Mouse (Mus musculus) urinary bladder, postnatal 4 days (tissue): ENCODE results near the gene Msh4.

Experiments used
- DNase-seq, 2 experiments: peaks; one replicate each; pipeline ENCODE4 v3.0.0; 2021 to 2022; ENCODE audit warnings: low spot score in 2 of 2

Msh4 gene

DNA sequence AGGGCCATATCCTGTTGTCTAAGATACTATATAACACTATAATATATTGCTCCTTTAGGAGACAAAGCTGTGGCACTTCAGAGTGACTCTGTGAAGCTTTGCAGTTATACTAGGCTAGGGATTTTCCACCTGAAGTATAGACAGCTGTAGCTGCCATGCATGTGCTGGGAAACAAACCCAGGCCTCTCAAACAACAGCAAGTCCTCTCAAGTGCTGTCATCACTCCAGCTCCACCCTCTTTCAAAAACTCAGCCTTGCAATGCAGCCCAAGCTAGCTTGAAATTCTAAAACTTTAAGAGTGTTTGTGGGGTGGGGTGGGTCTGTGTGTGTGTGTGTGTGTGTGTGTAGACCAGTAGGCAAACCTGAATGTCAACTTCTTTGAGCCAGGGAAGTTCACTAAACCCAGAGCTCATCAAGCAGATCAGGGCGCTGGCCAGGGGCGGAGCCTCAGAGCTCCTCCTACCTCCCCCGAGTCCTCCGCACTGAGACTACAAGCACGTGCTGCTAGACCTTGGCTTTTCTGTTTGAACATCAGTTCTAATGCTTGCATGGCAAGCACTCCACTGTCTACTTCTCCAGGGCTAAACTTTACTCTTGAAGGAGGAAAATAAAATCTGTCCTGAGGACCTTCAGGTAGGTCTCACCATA, 56.4 kb downstream of the Msh4 start:
- no peak for DNase-seq

DNA sequence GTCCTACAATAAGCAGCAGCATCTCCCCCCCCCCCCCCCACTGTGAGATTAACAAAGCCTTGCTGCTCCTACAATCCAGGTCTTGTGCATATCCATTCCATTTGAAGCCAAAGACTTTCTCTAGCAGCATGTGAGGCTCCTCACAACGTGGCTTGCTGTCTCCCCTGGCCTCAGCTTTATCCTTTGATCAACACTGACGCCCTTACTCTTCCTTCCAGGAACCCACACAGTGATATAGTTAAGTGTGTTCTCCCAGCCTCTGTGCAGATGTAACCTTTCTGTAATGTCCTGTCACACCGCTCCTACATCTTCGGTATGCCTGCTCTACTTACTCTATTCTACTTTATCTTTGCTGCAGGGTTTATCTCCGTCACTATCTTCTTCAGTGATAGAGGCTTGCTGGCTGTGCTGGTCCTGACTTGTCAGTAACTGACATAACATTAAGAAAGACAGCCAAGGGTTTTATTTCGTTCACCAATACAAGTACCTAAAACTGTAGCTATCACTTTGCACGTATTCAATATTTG, 58.7 kb downstream of the Msh4 start:
- DNase-seq = no peak

DNA sequence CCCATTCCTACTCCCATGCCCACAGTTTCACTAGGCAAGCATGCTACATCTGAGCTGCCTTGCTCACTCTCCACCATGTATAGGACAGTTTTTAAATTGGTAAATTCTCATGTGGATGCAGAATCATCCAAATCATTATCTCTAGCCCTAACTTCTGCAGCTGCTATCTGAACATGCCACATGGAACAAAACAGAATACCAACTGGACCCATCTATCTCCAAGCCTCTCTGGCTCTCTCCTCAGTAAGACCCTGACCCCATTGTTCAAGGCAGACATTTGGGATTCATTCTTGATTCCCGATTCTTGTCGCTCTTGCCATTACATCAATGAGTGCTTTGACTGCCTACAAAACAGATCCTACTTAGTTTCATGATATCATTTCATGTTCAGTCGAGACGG, 59.8 kb downstream of the Msh4 start:
- DNase-seq = no peak

DNA sequence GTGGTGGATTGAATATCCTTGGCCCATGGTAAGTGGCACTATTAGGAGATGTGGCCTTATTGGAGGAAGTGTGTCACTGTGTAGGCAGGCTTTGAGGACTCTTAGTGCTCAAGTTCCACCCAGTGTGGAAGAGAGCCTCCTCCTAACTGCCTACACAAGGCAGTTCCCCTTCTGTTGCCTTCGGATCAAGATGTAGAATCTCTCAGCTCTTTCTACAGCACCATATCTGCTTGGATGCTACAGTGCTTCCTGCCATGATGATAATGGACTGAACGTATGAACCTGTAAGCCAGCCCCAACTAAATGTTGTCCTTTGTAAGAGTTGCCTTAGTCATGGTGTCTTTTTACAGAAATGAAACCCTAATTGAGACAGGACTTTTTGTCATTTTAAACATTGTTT, 60.4 kb downstream of the Msh4 start:
- no peak for DNase-seq

DNA sequence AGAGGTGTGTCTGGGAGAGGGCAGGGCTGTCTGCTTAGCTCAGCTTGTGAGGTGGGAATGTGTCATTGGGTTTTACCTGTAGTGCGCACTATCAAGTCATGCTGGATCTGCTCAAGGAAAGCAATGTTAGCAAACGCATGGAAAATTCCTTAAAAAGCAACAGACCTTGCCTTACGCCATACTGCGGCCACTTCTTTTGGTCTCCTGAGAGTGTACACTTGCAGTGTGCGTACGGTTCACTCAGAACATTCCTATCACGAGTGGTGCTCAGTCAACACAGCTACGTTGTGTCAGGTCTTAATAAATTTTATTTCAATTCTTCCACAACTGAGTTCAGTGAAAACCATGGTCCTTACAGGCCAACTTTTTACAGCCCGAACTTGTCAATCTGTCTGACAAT, 61.2 kb downstream of the Msh4 start:
- DNase-seq = no peak

DNA sequence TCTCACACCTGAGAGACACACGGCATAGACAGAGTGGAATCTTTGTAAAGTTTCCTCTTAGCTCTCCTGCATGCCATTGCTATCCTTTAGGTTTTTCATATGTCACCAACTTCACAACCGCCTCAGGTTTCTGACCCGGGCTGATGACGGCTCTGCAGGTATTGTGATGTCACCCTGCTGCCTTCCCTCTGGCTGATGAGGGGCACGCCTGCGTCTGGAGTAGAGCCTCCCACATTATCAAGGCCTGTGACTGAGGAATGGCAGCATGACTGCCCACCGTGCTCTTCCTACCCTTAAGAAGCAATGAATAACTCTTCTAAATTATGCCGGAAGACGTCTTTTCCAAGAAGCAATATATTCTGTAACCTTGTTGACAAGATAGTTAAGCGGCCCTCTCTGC, 61.9 kb downstream of the Msh4 start, which contains the start of gene Asb17:
TSS of gene Asb17 (plus strand) at position 180 of the 400 bp plus-strand sequence.
- DNase-seq = no peak

DNA sequence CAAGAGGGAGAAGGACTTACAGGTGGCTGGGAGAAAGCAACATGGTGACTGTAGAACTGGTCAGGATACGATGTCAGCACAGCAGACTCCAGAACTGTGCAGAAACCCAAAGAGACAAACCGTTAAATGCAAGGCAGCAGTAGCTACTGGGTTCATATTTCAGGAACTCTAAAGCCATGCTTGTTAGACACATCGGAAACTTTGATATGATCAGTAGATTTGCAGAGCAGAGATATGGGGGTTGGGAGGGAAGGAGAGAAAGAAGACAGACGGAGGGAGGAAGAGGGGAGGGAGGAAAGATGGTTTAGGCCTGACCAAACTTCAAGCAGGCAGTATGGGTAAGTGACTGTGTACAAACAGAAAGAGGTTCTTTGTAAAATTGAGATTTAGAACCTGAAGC, 68.3 kb downstream of the Msh4 start:
- DNase-seq = no peak

DNA sequence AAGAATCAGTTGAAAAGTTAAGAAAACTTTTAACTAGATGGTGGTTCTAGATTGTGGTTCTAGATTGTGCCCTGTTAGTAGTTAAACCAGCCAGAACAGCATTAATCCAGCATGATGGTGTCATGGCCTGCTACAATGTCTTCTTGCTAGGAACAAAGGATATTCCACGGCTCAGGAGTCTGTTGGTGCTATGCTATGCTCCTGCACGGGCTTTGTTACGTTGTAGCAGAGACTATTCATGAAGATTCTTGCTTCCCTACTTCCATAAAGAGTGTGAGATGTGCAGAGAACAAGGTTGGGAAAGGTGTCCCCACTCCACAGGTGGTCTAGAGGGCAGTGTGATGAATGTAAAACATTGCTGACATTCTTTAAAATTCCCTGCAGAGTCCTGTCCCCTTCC, 69.6 kb downstream of the Msh4 start:
- DNase-seq = no peak

DNA sequence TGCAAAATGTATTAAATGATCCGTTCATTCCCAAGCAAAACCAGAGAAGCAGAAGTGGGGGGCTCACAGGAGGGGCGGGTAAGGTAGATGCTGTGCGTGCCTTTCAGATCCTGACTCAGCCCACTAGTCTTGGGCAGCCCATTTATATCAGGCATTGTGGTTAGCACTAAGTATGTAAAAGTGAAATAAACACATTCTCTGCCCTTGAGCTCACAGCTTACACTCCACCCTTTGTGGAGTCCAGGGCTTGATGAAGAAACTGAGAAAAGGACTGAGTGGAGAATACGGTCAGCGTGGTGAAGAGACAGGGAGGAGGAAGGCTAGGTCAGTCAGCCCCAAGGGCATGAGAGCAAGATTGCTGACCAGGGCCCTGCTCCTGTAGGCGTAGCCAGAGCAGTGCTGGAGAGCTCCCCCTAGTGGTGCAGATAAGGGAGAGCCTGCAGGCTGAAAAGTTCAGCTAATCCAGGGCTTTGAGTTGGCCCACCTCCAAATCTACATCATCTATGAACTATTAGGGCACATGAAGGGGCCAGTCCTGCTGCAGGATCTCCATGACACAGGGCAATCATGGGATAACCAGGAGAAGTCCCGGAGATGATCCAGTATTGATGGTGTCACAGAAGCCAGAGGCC, 70.4 kb downstream of the Msh4 start:
- peak; percentile 36 to 75 for DNase-seq

DNA sequence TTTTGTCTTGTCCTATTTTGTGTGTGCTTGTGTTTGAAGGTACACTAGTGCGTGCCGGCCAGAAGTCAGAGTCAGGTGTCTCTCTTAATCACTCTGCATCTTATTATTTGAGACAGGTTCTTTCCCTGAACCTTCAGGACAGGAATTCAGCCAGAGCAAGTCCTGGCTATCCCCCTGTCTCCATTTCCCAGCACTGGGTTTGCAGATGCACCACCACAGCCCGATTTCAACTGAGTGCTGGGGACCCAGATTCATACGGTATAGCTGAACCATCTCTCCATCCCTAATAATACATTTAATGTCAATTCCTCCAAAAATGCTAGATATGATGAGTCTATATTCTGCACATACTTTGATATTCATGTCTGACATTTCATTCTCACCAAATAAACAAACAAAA, 71.9 kb downstream of the Msh4 start:
- DNase-seq = peak in 1 of 2 experiments; percentile 46

DNA sequence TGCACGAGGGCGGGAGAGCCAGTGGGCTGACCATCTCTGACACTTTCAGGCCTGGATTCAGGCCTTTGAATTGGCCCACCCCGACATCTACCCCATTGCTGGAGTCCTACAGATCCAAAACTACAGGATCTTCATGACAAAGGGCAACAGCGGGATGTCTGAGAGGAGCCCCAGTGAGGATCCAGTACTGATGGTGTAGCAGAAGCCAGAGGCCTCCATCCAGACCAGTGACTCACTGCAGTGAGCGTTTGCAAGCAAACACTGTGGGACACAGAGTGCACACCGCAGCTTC, 73.3 kb downstream of the Msh4 start:
- DNase-seq = peak in 1 of 2 experiments; percentile 52

DNA sequence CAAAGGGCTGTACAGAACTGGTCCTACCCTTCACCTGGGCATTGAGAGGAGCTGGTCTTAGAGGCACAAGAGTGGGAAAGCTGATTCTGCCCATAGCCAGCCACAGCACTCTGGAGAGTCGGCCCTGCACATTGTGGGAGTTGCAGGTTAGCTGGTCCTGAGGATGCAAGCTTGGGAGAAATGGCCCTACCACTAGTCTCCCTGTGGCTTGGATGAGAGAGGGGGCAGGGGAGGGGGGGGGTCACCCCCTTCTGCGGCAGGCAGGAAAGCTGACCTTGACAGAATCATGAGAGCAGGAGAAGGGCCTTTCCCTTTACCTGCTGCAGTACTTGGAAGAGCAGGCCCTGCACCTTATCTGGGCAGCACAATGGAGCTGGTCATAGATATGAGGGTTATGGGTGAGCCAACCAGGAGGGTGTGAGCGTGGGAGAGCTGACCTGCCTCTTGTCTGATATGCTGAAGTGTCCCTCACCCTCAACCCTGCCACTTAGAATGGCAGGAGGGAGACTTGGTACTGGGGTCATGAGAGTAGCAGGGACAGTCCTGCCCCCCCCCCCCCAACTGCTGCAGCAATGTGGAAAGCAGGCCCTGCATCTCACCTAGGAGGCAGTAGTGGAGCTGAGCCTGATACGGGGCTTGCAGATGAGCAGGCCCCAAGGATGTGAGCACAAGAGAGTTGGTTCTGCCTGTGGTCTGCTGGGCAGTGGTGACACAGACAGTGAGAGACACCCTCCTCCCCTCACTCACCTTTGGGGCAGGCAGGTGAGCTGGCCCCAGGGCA, 73.9 kb downstream of the Msh4 start:
- DNase-seq = peak in 1 of 2 experiments; percentile 51

DNA sequence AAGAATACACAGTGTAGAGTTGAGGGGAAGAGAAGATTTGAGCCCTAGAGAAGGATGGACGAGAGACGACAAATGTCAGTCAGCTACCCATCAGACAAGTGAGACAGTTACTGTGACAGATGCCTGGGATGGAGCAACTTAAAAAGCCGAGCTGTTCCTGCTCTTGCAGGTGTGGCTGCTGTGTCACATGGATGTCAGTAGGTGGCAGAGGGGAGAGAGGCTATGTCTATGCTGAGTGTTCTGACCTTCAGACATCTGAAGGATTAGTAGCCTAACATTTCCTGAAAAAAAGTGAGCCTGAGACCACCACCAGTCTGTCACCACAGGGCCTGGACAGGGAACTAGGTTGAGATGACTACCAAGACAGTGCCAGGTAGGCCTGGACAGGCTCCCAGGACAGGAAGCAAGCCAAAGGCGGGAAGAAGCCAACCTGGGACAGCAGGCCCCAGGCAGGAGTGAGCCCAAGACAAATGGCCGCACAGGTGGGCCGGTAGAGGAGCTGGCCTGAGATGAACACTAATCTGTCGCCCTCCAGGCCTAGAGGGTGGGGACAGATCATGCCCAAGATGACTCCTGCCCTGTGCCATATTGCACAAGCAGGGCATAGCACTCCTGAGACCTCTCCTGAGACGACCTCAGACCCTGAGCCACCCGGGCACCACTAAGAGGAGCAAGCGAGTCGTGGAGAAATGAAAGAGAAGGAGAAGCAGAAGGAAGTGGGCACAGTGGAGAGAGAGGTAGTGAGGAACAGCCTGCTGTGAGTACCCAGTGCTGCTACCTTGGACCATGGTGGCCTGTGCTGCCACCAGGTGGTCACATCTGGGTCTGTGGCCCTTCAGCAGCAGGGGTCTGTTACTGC, 74.7 kb downstream of the Msh4 start:
- DNase-seq = no peak

DNA sequence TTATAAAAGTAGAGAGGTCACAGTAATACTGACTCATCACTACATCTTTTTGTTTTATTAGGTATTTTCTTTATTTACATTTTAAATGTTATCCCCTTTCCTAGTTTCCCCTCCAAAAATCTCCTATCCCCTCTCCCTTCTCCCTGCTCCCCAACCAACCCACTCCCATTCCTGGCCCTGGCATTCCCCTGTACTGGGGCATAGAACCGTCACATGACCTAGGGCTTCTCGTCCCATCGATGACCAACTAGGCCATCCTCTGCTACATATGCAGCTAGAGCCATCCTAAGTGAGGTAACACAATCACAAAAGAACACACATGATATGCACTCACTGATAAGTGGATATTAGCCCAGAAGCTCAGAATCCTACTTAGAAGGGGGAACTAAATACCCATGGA, 76.2 kb downstream of the Msh4 start:
- peak in 1 of 2 experiments; percentile 54 for DNase-seq

DNA sequence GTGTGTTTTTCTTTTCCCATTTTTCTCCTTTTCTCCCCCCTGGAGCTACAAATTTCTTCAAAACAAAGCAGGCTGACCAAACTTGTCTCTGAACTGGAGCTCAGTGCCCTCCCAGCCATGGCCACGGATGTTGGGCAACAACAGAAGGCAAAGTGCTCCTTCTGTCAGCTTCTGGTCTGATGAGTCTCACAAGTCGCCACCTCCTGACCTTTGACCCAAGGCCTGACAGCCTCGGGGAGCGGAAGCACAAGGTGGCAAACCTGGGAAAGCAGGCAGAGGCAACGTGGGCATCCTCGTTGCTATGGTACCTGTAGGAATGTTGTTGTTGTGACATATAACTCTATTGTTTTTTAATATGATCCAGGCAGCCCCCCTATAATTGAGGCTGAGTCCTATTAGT, 79.3 kb downstream of the Msh4 start:
- DNase-seq = no peak

DNA sequence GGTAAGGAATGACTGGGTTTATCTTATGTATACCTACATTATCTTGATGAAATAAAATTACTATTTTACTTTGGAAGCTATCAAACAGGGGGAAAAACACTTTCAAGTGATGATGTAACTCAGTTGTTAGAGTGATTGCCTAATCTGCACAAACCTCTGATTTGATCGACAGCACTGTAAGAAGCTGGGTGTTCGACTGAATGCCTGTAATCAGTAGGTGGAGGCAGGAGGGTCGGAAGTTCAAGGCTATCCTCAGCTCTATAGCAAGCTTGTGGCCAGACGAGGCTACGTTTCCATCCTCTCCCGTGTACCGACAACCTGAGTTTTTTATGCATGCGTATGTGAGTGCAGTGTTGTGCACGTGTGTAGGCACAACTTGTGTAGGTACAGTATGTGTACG, 80.7 kb downstream of the Msh4 start:
- no peak for DNase-seq

DNA sequence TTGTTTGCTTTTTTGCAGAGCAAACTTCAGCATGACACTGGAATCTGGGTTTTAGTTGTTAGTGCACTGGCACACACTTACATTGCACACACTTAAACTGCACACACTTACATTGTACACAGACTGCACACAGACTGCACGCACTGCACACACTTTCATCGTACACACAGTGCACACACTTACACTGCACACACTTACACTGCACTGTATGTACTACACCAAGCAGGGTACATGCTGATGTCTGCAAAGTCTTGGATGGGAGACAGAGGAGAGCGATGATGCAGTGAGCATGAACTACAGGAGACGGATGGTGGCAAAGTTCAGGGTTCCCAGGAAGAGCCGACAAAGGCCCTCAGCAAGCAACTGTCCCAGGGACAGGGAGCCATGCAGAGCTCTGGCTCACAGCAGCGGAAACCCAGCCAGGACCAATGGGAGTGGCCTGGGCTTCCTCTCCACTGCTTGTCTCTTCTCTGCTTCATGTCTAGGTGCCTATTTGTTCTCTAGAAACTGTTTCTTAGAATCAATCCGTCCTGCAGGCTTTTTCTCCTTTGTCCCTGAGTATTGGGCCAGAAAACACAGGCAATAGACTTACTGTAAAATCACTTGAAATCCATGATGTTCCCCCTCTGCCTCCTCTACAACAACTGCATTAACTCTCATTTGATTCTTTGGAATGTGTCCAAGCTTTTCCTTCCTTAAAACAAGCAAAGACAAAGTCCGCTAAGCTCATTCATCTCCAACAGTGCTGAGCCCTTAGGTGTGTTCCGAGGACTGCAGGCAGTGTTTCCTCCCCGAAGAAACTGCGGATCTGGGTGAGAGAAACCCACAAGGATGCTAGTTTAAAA, 82.0 kb downstream of the Msh4 start:
- DNase-seq = no peak

DNA sequence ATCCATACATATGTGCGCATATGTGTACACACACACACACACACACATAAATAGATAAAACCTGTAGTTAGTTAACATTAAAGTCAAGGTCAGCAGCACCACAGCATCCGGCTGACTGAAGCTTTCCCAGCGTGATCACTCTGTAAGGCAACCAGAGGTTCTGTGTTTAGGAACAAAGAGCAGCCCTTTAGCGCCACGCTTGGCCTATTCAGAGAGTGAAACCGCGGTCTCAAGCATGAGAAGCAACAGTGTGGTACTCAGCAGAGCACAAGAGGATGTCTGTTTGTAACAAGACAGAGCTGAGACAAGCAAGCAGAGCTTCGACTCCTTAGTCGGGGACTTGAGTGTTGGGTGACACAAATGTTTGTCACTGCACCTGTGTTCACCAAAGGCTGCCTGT, 86.5 kb downstream of the Msh4 start:
- no peak for DNase-seq

DNA sequence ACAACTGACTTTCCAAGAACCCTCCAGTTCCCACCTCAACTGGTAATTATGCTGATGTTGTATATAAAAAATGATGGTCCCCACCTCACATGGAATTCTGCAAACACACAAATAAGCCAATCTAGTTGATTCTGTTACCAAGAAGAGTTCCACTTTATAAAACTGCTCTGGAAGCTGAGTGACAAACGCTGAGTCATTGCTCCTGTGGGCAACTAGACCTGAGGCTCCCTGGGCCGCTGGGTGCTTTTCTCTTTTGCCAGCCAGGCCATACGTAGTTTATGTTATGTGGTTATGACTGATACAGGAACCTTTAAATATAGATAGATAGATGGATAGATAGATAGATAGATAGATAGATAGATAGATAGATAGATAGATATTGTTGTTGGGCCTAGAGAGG, 87.2 kb downstream of the Msh4 start:
- DNase-seq = no peak

DNA sequence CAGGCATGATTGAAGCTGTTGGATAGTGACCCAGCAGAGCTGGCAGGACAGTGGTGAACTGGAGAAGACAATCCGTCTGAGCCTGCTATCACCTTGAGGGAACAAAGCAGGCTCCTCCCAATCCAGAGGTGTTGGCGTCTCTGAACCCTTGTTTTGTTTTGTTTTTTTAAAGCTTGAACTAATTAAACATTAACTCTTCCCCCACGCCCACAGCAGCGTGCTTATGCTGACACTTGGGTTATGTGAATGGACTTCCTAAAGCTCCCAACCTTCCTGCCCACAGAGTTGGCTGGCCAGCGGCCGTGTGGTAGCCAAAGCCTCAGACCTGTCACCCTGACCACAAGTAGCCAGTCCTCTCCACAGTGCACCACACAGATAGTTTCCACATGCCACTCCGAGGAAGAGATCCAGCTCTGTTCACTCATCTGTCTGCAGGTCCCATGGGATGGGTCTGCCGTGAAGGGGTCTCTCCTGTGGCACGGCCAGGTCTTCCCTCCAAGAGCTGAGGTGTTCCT, 88.5 kb downstream of the Msh4 start:
- DNase-seq = no peak

DNA sequence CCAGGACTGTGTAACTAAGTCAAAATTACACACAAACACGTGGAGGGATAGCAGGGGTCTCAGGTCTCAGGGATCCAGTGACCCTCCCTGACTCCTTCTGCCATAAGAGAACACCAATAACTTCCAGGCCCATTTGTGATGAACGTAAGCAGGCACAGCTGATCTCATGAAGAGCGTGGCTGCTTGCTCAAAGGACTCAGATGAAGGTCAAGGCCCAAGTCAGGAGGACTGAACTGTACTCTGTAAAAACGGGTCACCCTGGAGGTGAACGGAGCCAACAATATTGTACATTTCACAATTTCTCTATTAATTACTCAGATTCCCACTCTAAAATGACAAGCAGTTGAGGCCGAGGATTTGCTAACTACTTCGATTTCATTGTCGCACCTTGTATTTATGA, 91.9 kb downstream of the Msh4 start:
- no peak for DNase-seq
